Mouse (Mus musculus): ENCODE measurements at regions not wholly inside any gene's neighbourhood (a gene's known extent, or its start where the extent isn't known, plus 50 kb on each side); places are given as distances from the start of the nearest gene placed in this dataset.

DNA sequence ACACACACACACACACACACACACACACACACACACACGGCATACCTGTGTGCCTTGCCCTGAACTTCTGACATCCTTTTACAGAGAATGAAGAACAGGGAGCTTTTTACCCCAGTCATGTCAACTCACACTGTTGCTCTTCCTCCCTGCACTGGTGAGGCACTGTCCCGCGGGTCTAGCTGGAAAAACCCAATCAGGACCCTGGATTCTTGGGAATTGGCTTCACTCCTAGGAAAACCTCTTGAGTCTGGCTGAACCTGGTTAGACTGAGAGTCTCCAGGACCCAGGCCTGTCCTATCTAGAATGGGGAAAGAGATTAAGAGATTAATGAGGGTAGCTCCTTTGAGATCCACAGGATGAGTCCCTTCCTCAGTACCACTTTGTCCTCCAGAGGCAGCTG, 54.5 kb upstream of the Spred2 start:
- Histone ChIP-seq H3K4me1 (ENCODE audit: control insufficient read depth, insufficient read depth, low read length) (peaks cover 2% of the 10 kb centered on the region), H3K27me3 (ENCODE audit: control insufficient read depth, insufficient read depth, low read length, poor library complexity, severe bottlenecking) (no peaks in the 10 kb centered on the region), H3K36me3 (ENCODE audit: control insufficient read depth, insufficient read depth, low read length, poor library complexity, severe bottlenecking) (no peaks in the 10 kb centered on the region), H3K9ac (ENCODE audit: low read depth, poor library complexity, severe bottlenecking) (no peak overlapping the region), H3K9me3 (replicated peaks; ENCODE audit: control insufficient read depth, insufficient read depth, low read length, poor library complexity, severe bottlenecking) (no peaks in the 10 kb centered on the region), H3K27ac (ENCODE audit: insufficient read depth, low read length) (no peak overlapping the region), H3K4me3 (ENCODE audit: low read depth, low read length) (no peak overlapping the region)
- TF ChIP-seq CTCF (IDR thresholded peaks at IDR 0.05; ENCODE audit: low read depth, low read length) (no peak), EP300 (IDR thresholded peaks at IDR 0.05; ENCODE audit: insufficient read depth, low read depth, low read length) (no peak), POLR2A (IDR thresholded peaks at IDR 0.05; ENCODE audit: insufficient read depth, low read length) (no peak)

DNA sequence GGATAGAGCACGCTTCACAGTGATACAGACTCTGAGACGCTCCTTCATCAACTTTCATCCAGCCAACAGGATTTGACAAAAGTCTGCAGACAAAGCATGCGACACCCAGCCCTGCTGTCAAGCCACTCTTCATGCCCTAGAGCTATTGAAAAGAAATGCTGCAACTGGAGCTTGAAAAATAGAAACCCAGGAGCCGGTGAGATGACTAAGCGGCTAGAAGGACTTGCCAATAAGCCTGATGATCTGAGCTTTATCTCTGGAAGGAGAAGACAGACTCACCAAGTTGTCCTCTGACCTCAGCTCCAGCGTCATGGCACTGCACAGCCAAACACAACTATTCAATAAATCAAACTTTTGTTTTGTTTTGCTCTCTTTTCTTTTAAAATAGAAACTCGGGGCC, 54.0 kb upstream of the Spred2 start:
- Histone ChIP-seq H3K4me3 (ENCODE audit: low read depth, low read length) (no peak overlapping the region), H3K9ac (ENCODE audit: low read depth, poor library complexity, severe bottlenecking) (no peak overlapping the region), H3K27ac (ENCODE audit: insufficient read depth, low read length) (no peak overlapping the region), H3K36me3 (ENCODE audit: control insufficient read depth, insufficient read depth, low read length, poor library complexity, severe bottlenecking) (no peaks in the 10 kb centered on the region), H3K27me3 (ENCODE audit: control insufficient read depth, insufficient read depth, low read length, poor library complexity, severe bottlenecking) (no peaks in the 10 kb centered on the region), H3K4me1 (ENCODE audit: control insufficient read depth, insufficient read depth, low read length) (peaks cover 2% of the 10 kb centered on the region), H3K9me3 (replicated peaks; ENCODE audit: control insufficient read depth, insufficient read depth, low read length, poor library complexity, severe bottlenecking) (no peaks in the 10 kb centered on the region)
- TF ChIP-seq CTCF (IDR thresholded peaks at IDR 0.05; ENCODE audit: low read depth, low read length) (no peak), POLR2A (IDR thresholded peaks at IDR 0.05; ENCODE audit: insufficient read depth, low read length) (no peak), EP300 (IDR thresholded peaks at IDR 0.05; ENCODE audit: insufficient read depth, low read depth, low read length) (no peak)

DNA sequence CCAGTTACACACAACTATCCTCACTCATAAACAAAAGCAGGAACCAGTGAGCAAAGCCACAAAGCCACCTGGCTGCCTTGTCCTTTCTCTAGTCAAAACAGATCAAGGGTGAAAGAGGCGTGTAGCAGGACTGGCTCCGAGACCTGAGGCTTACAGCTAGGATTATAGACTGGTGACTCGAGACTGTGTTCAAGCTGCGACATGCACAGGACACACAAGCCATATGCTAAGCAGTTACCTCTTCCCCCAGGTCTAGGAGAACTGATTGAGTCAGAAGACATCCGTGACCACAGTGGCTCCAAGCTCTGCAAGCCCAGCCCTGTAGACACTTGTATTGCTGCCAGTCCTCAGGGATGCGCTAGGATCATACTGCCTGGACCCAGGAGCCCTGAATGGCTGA, 50.4 kb upstream of the Spred2 start:
- no peaks in the 10 kb centered on the region for H3K9me3 ChIP-seq (replicated peaks; ENCODE audit: control insufficient read depth, insufficient read depth, low read length, poor library complexity, severe bottlenecking)
- no peak overlapping the region for H3K4me3 ChIP-seq (ENCODE audit: low read depth, low read length)
- TF ChIP-seq CTCF (IDR thresholded peaks at IDR 0.05; ENCODE audit: low read depth, low read length) (no peak), EP300 (IDR thresholded peaks at IDR 0.05; ENCODE audit: insufficient read depth, low read depth, low read length) (no peak), POLR2A (IDR thresholded peaks at IDR 0.05; ENCODE audit: insufficient read depth, low read length) (no peak)
- no peaks in the 10 kb centered on the region for H3K36me3 ChIP-seq (ENCODE audit: control insufficient read depth, insufficient read depth, low read length, poor library complexity, severe bottlenecking)
- no peaks in the 10 kb centered on the region for H3K4me1 ChIP-seq (ENCODE audit: control insufficient read depth, insufficient read depth, low read length)
- H3K27me3 ChIP-seq (ENCODE audit: control insufficient read depth, insufficient read depth, low read length, poor library complexity, severe bottlenecking) = no peaks in the 10 kb centered on the region
- H3K27ac ChIP-seq (ENCODE audit: insufficient read depth, low read length) = no peak overlapping the region
- no peak overlapping the region for H3K9ac ChIP-seq (ENCODE audit: low read depth, poor library complexity, severe bottlenecking)
